Mouse (Mus musculus): ENCODE data around the gene Limd1. TPM values are rescaled to one million over a fixed set of nuclear protein-coding genes. Genes with fewer than 3 reads are reported as not detected.

Gene Limd1
- total and polyA plus RNA-seq, 2 experiments from 2014 or later = 11.1 to 30.3 TPM

DNA sequence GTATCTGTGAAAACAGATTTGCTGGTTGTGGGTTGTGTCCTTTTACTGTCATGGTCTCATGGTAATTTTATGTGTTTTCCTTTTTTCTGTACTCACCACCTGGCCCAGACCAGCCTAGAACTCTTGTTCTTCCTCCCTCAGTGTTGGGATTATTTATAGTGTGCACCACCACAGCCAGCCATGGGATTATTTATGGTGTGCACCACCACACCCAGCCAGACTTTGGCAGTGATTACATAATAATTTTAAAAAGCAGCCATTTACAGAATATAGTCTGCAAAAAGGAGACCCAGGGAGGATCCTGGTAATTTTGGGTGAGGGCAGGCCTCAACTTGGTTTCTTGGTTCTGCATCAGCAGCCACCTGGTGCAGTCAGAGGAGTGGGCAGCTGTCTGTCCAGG lies 29.9 kb upstream of the Limd1 start:
- DNase-seq (ENCODE audit: low spot score) (no peak), ATAC-seq (no peak)
- H3K9ac ChIP-seq (replicated peaks; ENCODE audit: low read length) = no peak overlapping the region
- H3K4me3 ChIP-seq (ENCODE audit: low read length) = no peak overlapping the region
- no peaks in the 10 kb centered on the region for H3K4me1 ChIP-seq (ENCODE audit: insufficient read depth, low read length)
- no peak overlapping the region for H3K27ac ChIP-seq
- H3K36me3 ChIP-seq (ENCODE audit: insufficient read depth, low read length) = no peaks in the 10 kb centered on the region
- no peak for TF ChIP-seq CTCF (IDR thresholded peaks at IDR 0.05; ENCODE audit: low read depth)
- no peak overlapping the region for H3K4me2 ChIP-seq (ENCODE audit: low read depth, low read length)
- H3K9me3 ChIP-seq (ENCODE audit: low read length) = no peaks in the 10 kb centered on the region
- H3K27me3 ChIP-seq (ENCODE audit: insufficient read depth, low read length) = no peaks in the 10 kb centered on the region

DNA sequence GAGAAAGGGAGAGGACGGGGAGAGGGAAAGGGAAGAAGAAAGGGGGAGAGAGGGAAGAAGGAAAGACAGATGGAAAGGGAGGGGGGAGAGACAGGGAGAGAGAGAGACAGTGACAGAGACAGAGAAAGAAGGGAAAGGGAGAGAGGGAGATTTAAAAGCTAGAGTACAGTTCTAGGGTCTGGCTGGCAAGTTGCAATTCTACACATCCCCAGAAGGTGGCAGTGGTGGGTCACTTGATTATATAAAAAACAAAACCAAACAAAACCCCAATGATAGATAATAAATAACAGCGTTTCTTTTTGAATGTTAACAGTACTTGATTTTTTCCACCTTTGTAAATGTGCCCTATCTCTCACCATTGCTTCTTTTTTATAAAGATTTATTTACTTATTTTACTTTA lies 28.3 kb upstream of the Limd1 start:
- Histone ChIP-seq H3K27me3 (ENCODE audit: insufficient read depth, low read length) (no peaks in the 10 kb centered on the region), H3K4me3 (ENCODE audit: low read length) (no peak overlapping the region), H3K9me3 (ENCODE audit: low read length) (no peaks in the 10 kb centered on the region), H3K27ac (no peak overlapping the region), H3K4me1 (ENCODE audit: insufficient read depth, low read length) (no peaks in the 10 kb centered on the region), H3K4me2 (ENCODE audit: low read depth, low read length) (no peak overlapping the region), H3K9ac (replicated peaks; ENCODE audit: low read length) (no peak overlapping the region), H3K36me3 (ENCODE audit: insufficient read depth, low read length) (peaks cover 11% of the 10 kb centered on the region; the same call in 1 of the 2 replicates)
- peak; percentile 64; the same call in 1 of the 2 replicates for ATAC-seq
- peak; percentile 71 for DNase-seq (ENCODE audit: low spot score)
- peak; percentile 81 for TF ChIP-seq CTCF (IDR thresholded peaks at IDR 0.05; ENCODE audit: low read depth)
- 40% methylated on average over 2 of the region's 2 CpGs for WGBS

DNA sequence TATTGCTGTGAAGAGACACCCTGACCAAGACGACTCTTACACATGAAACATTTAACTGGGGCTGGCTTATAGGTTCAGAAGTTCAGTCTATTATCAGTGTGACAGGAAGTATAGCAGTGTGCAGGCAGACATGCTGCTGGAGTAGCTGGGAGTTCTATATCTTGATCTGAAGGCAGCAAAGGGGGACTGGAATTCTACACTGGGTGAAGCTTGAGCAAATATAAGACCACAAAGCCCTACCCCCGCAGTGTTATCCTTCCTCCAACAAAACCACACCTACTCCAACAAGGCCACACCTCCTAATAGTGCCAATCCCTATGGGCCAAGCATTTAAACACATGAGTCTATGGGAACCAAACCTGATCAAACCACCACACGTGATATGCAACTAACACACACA lies 26.7 kb upstream of the Limd1 start:
- Histone ChIP-seq H3K27ac (no peak overlapping the region), H3K4me3 (ENCODE audit: low read length) (no peak overlapping the region), H3K27me3 (ENCODE audit: insufficient read depth, low read length) (no peaks in the 10 kb centered on the region), H3K36me3 (ENCODE audit: insufficient read depth, low read length) (peaks cover 11% of the 10 kb centered on the region; the same call in 1 of the 2 replicates), H3K9me3 (ENCODE audit: low read length) (no peaks in the 10 kb centered on the region), H3K9ac (replicated peaks; ENCODE audit: low read length) (no peak overlapping the region), H3K4me2 (ENCODE audit: low read depth, low read length) (no peak overlapping the region), H3K4me1 (ENCODE audit: insufficient read depth, low read length) (no peaks in the 10 kb centered on the region)
- no peak for TF ChIP-seq CTCF (IDR thresholded peaks at IDR 0.05; ENCODE audit: low read depth)
- no peak for ATAC-seq
- DNase-seq (ENCODE audit: low spot score) = no peak
- 77% methylated on average over 3 of the region's 3 CpGs for WGBS

DNA sequence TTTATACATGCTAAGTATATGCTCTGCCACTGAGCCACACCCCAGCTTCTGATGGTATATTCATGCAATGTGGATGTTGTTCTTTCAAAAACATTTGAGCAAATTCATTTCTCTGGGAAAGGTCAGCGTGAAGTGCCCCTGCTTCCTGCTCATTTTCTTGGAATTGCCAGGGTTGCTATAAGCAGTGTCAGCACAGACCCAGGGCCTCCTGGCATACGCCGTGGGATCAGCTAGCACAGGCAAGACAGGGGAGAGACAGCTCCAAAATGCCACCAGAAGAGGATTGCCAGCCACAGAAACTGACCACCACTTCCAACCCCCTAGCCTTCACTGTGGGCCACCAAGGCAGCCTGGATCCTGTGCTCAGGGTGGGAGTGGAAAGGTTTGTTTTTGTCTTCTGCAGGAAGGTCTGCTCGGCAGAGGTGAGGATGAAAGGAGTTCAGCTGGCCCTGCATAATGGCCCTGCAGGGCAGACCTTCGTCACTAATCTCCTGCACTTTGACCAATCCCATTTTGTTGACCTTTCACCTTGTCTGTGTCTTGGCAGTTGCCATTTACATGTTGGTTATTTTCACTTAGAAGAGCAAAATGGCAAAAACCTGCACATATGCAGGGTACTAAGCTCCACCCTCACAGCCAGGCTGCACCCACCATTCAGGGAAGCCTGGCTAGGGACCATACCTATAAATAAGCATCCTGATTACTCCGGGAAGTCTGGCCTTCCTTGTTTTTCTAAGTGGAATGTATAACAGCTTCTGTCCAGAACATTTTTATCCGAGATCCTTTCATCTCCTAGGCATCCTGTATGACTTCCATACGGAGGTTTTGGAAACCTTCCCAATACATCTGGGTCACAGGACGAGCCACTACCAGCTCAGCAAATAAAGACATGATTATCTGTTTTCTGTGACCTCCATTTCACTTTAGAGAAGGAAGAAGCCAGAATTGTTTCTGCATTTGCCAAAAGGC lies 21.6 kb upstream of the Limd1 start:
- ATAC-seq (no peak), DNase-seq (ENCODE audit: low spot score) (no peak)
- TF ChIP-seq CTCF (IDR thresholded peaks at IDR 0.05; ENCODE audit: low read depth) = no peak
- Histone ChIP-seq H3K27me3 (ENCODE audit: insufficient read depth, low read length) (no peaks in the 10 kb centered on the region), H3K4me2 (ENCODE audit: low read depth, low read length) (no peak overlapping the region), H3K36me3 (ENCODE audit: insufficient read depth, low read length) (peaks cover 11% of the 10 kb centered on the region; the same call in 1 of the 2 replicates), H3K9ac (replicated peaks; ENCODE audit: low read length) (no peak overlapping the region), H3K9me3 (ENCODE audit: low read length) (no peaks in the 10 kb centered on the region), H3K4me3 (ENCODE audit: low read length) (no peak overlapping the region), H3K4me1 (ENCODE audit: insufficient read depth, low read length) (no peaks in the 10 kb centered on the region), H3K27ac (peak overlapping the region; percentile 27; the same call in 1 of the 2 replicates)
- WGBS = 61% methylated on average over 9 of the region's 9 CpGs

DNA sequence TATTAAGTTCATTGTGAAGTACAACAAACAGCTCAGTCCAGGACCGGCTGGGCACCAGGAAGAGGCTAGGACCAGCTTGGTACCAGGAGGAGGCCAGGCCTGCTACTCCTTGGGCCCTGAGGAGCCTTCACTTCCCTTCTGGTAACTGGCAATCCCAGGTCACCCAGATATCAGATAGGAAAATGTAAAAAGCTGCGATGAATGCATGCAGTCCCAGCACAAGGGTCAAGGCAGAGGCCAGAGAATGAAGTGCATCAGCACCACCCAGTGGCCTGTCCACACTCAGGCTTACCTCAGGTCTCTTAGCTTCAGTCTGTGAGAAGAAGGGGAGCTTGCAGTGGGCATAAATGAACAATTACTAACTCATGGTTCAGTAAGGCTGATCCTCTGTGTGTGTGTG lies 20.9 kb upstream of the Limd1 start:
- DNase-seq (ENCODE audit: low spot score) (peak; percentile 48), ATAC-seq (no peak)
- Histone ChIP-seq H3K27me3 (ENCODE audit: insufficient read depth, low read length) (no peaks in the 10 kb centered on the region), H3K4me3 (ENCODE audit: low read length) (no peak overlapping the region), H3K4me2 (ENCODE audit: low read depth, low read length) (no peak overlapping the region), H3K27ac (peak overlapping the region; percentile 27; the same call in 1 of the 2 replicates), H3K4me1 (ENCODE audit: insufficient read depth, low read length) (no peaks in the 10 kb centered on the region), H3K9me3 (ENCODE audit: low read length) (no peaks in the 10 kb centered on the region), H3K36me3 (ENCODE audit: insufficient read depth, low read length) (peaks cover 11% of the 10 kb centered on the region; the same call in 1 of the 2 replicates), H3K9ac (replicated peaks; ENCODE audit: low read length) (no peak overlapping the region)
- 53% methylated on average over 2 of the region's 2 CpGs for WGBS
- TF ChIP-seq CTCF (IDR thresholded peaks at IDR 0.05; ENCODE audit: low read depth) = peak; percentile 60

DNA sequence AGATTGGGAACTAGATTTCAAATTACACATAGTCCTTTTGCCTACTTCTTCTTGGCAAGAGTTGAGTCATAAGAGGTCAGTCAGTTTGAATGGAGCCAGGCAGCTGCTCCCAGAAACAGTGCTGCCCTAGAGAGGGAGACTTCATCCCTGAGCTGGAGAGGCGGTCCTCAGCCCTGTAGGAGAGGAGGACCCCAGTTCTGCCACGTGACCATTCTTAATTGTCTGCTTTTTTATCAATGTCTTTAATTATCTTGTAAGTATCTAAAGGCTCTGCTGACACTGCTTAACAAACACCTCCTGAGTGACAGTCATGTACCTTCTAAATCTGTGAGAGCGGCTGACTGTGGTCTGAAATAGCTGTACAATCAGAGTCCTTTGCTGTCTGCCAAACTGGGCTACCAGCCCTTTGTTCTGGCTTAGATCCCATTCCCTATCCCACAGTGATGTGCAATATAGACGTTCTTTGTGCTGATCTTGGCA lies 11.3 kb upstream of the Limd1 start:
- no peaks in the 10 kb centered on the region for H3K4me1 ChIP-seq (ENCODE audit: insufficient read depth, low read length)
- no peaks in the 10 kb centered on the region for H3K27me3 ChIP-seq (ENCODE audit: insufficient read depth, low read length)
- no peak for TF ChIP-seq CTCF (IDR thresholded peaks at IDR 0.05; ENCODE audit: low read depth)
- no peak overlapping the region for H3K4me3 ChIP-seq (ENCODE audit: low read length)
- H3K36me3 ChIP-seq (ENCODE audit: insufficient read depth, low read length) = no peaks in the 10 kb centered on the region
- 35% methylated on average over 4 of the region's 4 CpGs for WGBS
- DNase-seq (ENCODE audit: low spot score) (peak; percentile 57), ATAC-seq (peak; percentile 86)
- H3K9ac ChIP-seq (replicated peaks; ENCODE audit: low read length) = no peak overlapping the region
- H3K4me2 ChIP-seq (ENCODE audit: low read depth, low read length) = no peak overlapping the region
- H3K27ac ChIP-seq = peak overlapping the region; percentile 17; the same call in 1 of the 2 replicates
- no peaks in the 10 kb centered on the region for H3K9me3 ChIP-seq (ENCODE audit: low read length)

Measured in hindbrain, postnatal 0 days (tissue).